Mouse (Mus musculus): Measurements from ENCODE around the gene Gm20379.

DNA sequence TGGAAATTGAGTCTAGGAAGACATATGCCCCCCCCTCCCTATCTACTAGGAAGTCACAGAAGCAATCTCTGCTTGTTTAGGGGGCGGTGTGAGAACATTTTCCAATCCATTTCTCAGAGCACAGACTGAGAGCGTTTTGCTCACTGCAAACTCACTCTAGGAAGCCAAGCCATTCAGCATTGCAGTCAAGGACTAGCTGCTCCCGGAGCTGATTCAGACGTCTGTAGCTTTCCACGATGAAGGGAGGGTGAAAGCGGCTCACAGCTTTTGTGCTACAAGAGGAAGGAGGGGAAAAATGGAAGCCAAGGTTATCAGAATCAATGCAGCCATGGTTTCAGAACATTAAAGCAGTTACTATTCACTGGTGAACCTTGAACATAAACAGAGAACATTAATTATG is 42.2 kb upstream of the Gm20379 start:
- TF ChIP-seq TAL1 (IDR thresholded peaks at IDR 0.05; ENCODE audit: low read length) (no peak), GATA1 (IDR thresholded peaks at IDR 0.05; ENCODE audit: low read length) (no peak)

All from erythroblast, embryonic 14.5 days (primary cell).